Mouse (Mus musculus) spleen, embryonic (tissue): Measurements from ENCODE around the gene Disc1.

Experiments used
- CTCF ChIA-PET: fragments of 350-600 bp; sonication (Branson Sonifier 250); formaldehyde crosslinking; loops from one replicate; lab custom pipeline; 2022; lab: Charles Lee

The Disc1 gene

GRCm38 (mm10) chr8:125177091-125177490, 123.1 kb downstream of the Disc1 start:
- CTCF ChIA-PET, result no interaction called here

- CTCF ChIA-PET, result no interaction called here
Observed at GRCm38 (mm10) chr8:125177958-125178357, 124.0 kb downstream of the Disc1 start.

GRCm38 (mm10) chr8:125183548-125184451, 129.8 kb downstream of the Disc1 start:
- CTCF ChIA-PET, result interaction anchor here (0.5 to 1.2 kb wide), 2 partner anchors 18 to 86 kb away, joined by 4 to 16 read pairs; no protein-coding TSS in a partner anchor

GRCm38 (mm10) chr8:125184452-125184817, 130.4 kb downstream of the Disc1 start:
- CTCF ChIA-PET, result interaction anchor here (1.2 kb wide), 1 partner anchor 19 kb away, joined by 16 read pairs; no protein-coding TSS in a partner anchor

GRCm38 (mm10) chr8:125184881-125185280, 130.9 kb downstream of the Disc1 start:
- CTCF ChIA-PET, result no interaction called here

- CTCF ChIA-PET, result interaction anchor here (0.5 kb wide), 1 partner anchor 112 kb away, joined by 4 read pairs; no protein-coding TSS in a partner anchor
Observed at GRCm38 (mm10) chr8:125187044-125187443, 133.0 kb downstream of the Disc1 start.

- CTCF ChIA-PET, result no interaction called here
Observed at GRCm38 (mm10) chr8:125193701-125194100, 139.7 kb downstream of the Disc1 start.

GRCm38 (mm10) chr8:125195121-125195520, 141.1 kb downstream of the Disc1 start:
- CTCF ChIA-PET, result no interaction called here

GRCm38 (mm10) chr8:125196573-125197094, 142.6 kb downstream of the Disc1 start:
- CTCF ChIA-PET, result no interaction called here

GRCm38 (mm10) chr8:125197341-125198002, 143.5 kb downstream of the Disc1 start:
- CTCF ChIA-PET, result no interaction called here

- CTCF ChIA-PET, result no interaction called here
Observed at GRCm38 (mm10) chr8:125198420-125199196, 144.6 kb downstream of the Disc1 start.

- CTCF ChIA-PET, result no interaction called here
Observed at GRCm38 (mm10) chr8:125199197-125199939, 145.4 kb downstream of the Disc1 start.

GRCm38 (mm10) chr8:125200273-125200863, 146.4 kb downstream of the Disc1 start:
- CTCF ChIA-PET, result no interaction called here

- CTCF ChIA-PET, result no interaction called here
Observed at GRCm38 (mm10) chr8:125201650-125202049, 147.7 kb downstream of the Disc1 start.

- CTCF ChIA-PET, result no interaction called here
Observed at GRCm38 (mm10) chr8:125203016-125203415, 149.0 kb downstream of the Disc1 start.

GRCm38 (mm10) chr8:125205556-125205955, 151.6 kb downstream of the Disc1 start:
- CTCF ChIA-PET, result no interaction called here

GRCm38 (mm10) chr8:125206391-125206790, 152.4 kb downstream of the Disc1 start:
- CTCF ChIA-PET, result no interaction called here

- CTCF ChIA-PET, result no interaction called here
Observed at GRCm38 (mm10) chr8:125206962-125207361, 153.0 kb downstream of the Disc1 start.

- CTCF ChIA-PET, result no interaction called here
Observed at GRCm38 (mm10) chr8:125212619-125213167, 158.7 kb downstream of the Disc1 start.

- CTCF ChIA-PET, result no interaction called here
Observed at GRCm38 (mm10) chr8:125217902-125218581, 164.0 kb downstream of the Disc1 start.
